Comparison of ENCODE assay signal across 23 mouse cellular contexts in the genomic region with DNA sequence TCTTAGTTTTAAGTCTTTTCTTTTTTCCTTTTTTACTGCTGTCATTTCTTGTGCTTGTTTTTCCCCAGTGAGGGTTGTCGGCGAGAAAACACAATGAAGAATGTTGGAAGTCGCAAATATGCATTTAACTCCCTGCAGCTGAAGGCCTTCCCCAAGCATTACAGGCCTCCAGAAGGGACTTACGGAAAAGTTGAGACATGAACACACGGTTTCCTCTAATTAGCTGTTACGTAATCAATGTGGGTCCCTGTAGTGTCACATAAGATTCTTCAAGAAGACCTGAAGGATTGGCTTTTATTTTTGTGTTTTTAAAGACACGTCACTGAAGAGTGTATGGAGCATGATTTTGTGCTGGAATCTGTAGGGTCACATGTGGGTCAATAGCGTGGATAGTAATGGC. TPM values are rescaled to one million over a fixed set of nuclear protein-coding genes. Genes with fewer than 3 reads are reported as not detected.
DNase-seq lines count a peak whose midpoint lies in the region; ATAC-seq and TF ChIP-seq lines count a peak whose summit lies in the region.
"Had no signal": no experiment of that assay in that cellular context is flagged by ENCODE, and none has a peak within 500 bp of the region (broad histone marks: within the 10 kb centered on the region; RNA-seq: fewer than 3 reads in every experiment).

No protein-coding gene starts in this region.

- peak; percentile 26; the same call in 1 of the 2 replicates for TF ChIP-seq EP300 in CH12.LX (IDR thresholded peaks at IDR 0.05; ENCODE audit: low read length)

- H3K9ac ChIP-seq in CH12.LX (ENCODE audit: insufficient read depth, low read depth) = no peak overlapping the region

- no peak overlapping the region for H3K27ac ChIP-seq in CH12.LX (ENCODE audit: insufficient read depth, low read depth)

- H3K9me3 ChIP-seq in CH12.LX (replicated peaks; ENCODE audit: low read length) = no peaks in the 10 kb centered on the region
- H3K9me3 ChIP-seq: G1E had no signal

- no peak overlapping the region for H3K4me3 ChIP-seq in CH12.LX (replicated peaks in 1 of 3; ENCODE audit: low read depth in 2 of 3, low read length in 2 of 3, poor library complexity in 1 of 3)

- in situ Hi-C loops in CH12.LX (cut with MboI; ENCODE audit: low pct_ligation_motif_present, low pct_unique_long_range_greater_than_20kb, low sequenced_read_pairs) = no loop called here

- no peaks in the 10 kb centered on the region for H3K27me3 ChIP-seq in CH12.LX (replicated peaks)
- H3K27me3 ChIP-seq: Patski had no signal

- TF ChIP-seq CTCF in CH12.LX (conservative IDR thresholded peaks at IDR 0.05 in 1 of 2, IDR thresholded peaks at IDR 0.05 in 1 of 2; ENCODE audit: low read depth in 2 of 2, low read length in 2 of 2) = no peak

- peak; percentile 73 for DNase-seq in 416B (ENCODE audit: low read depth)
- no peak for DNase-seq in CH12.LX (ENCODE audit: extremely low read depth)
- DNase-seq in gastrocnemius, postnatal 4 days (ENCODE audit: low spot score in 2 of 2) = no peak
- no peak for DNase-seq in adrenal gland, adult 2 months
- DNase-seq in right cerebral cortex, adult 18-20 months = no peak
- no peak for DNase-seq in layer of hippocampus, postnatal 25 days (ENCODE audit: extremely low spot score in 1 of 2, low spot score in 1 of 2)
- DNase-seq: adrenal gland, adult 8-10 months; adrenal gland, postnatal 10 days; adrenal gland, postnatal 14 days; adrenal gland, postnatal 25 days; adrenal gland, postnatal 36 days; B cell, adult 2 months; cerebellum, adult 11 months; cerebellum, adult 11-12 months; cerebellum, adult 18-20 months; cerebellum, adult 2 months; cerebellum, adult 8-10 months had no signal

- H3K4me1 ChIP-seq in CH12.LX (ENCODE audit: control insufficient read depth in 1 of 2, insufficient read depth in 2 of 2) = peaks cover 17 to 44% of the 10 kb centered on the region in 2 experiments

- H3K79me2 ChIP-seq in CH12.LX (replicated peaks; ENCODE audit: control insufficient read depth, extremely low read depth, insufficient read depth, poor library complexity, severe bottlenecking) = no peaks in the 10 kb centered on the region

- no peak for TF ChIP-seq RAD21 in CH12.LX (IDR thresholded peaks at IDR 0.05; ENCODE audit: low read depth, low read length)

- H3K4me2 ChIP-seq in CH12.LX (ENCODE audit: insufficient read depth, low read depth, poor library complexity, severe bottlenecking) = no peak overlapping the region

- dilution Hi-C loops in CH12.LX (cut with MboI; ENCODE audit: extremely low pct_ligation_motif_present, extremely low pct_unique_long_range_greater_than_20kb, low sequenced_read_pairs) = no loop called here

- TF ChIP-seq POLR2A in CH12.LX (IDR thresholded peaks at IDR 0.05; ENCODE audit: low read depth, low read length) = no peak

- peak; percentile 59 for ATAC-seq in granulocyte monocyte progenitor cell, adult 5-6 weeks (replicated peaks; ENCODE audit: poor library complexity, severe bottlenecking)
- ATAC-seq in megakaryocyte progenitor cell, adult 5-6 weeks (replicated peaks; ENCODE audit: poor library complexity) = peak; percentile 37; the same call in 1 of the 2 replicates
- ATAC-seq: activated CD4-positive, CD25-positive, alpha-beta regulatory T cell, adult 4 months; CD4-positive, CD25-positive, alpha-beta regulatory T cell, adult 4 months; Patski had no signal

- H3K36me3 ChIP-seq in CH12.LX (replicated peaks in 1 of 2; ENCODE audit: control insufficient read depth in 1 of 2, insufficient read depth in 1 of 2, low read length in 1 of 2) = peaks cover 3 to 16% of the 10 kb centered on the region in 2 experiments
- H3K36me3 ChIP-seq: G1E had no signal

TF ChIP-seq in CH12.LX, 34 proteins besides CTCF, POLR2A, EP300 and RAD21:
- no peak for TF ChIP-seq TBP (conservative IDR thresholded peaks at IDR 0.05; ENCODE audit: low read depth, low read length)
- peak; percentile 39; the same call in 1 of the 2 replicates for TF ChIP-seq JUND (conservative IDR thresholded peaks at IDR 0.05; ENCODE audit: low read depth, low read length)
- TF ChIP-seq USF1 (IDR thresholded peaks at IDR 0.05; ENCODE audit: low read depth, low read length) = no peak

RNA-seq across cellular contexts. Expression of a gene that starts 21.8 kb away (rescaled TPM):
- total RNA-seq in CH12.LX (2012; rRNA removed) (43.8 and 49.7 TPM in 2 replicates), CH12.LX (2014; rRNA removed) (61.4 and 62.8 TPM in 2 replicates)
- polyA plus RNA-seq in CH12.LX (2012; ENCODE audit: insufficient read length, low read depth) = 69.8 and 79.8 TPM in 2 replicates
- total RNA-seq in granulocyte monocyte progenitor cell, adult 5-6 weeks (2014; fragmentation: Nextera tagmentation) = 79.4 and 86.9 TPM in 2 replicates
- total RNA-seq in granulocyte monocyte progenitor cell, adult 5-6 weeks (2017) = 69.1 and 75.9 TPM in 2 replicates
- 84.4 and 88.5 TPM in 2 replicates for total RNA-seq in megakaryocyte progenitor cell, adult 5-6 weeks (2015)
- 61.6 and 68.1 TPM in 2 replicates for total RNA-seq in megakaryocyte progenitor cell, adult 5-6 weeks (2017)
- 10 to 100 TPM; 54.4 to 54.5 TPM for total RNA-seq in gastrocnemius, postnatal 4 days (2021)
- total RNA-seq in adrenal gland, adult 2 months (2021) = 100 to 1,000 TPM in 1 of 2 experiments, 10 to 100 TPM in 1; 100.0 to 113 TPM
- 43.3 and 46.8 TPM in 2 replicates for polyA plus RNA-seq in adrenal gland, adult 2 months (2012; rRNA removed)
- 10 to 100 TPM; 53.9 to 57.3 TPM for total RNA-seq in layer of hippocampus, postnatal 25 days (2021)

RNA-seq across cellular contexts. Expression of a gene that starts 21.9 kb away (rescaled TPM):
- total RNA-seq in CH12.LX (2012; rRNA removed) (56.6 and 58.5 TPM in 2 replicates), CH12.LX (2014; rRNA removed) (75.5 and 76.3 TPM in 2 replicates)
- 39.9 and 41.8 TPM in 2 replicates for polyA plus RNA-seq in CH12.LX (2012; ENCODE audit: insufficient read length, low read depth)
- total RNA-seq in granulocyte monocyte progenitor cell, adult 5-6 weeks (2014; fragmentation: Nextera tagmentation) = 61.0 and 68.8 TPM in 2 replicates
- 41.9 and 63.4 TPM in 2 replicates for total RNA-seq in granulocyte monocyte progenitor cell, adult 5-6 weeks (2017)
- 79.2 and 90.5 TPM in 2 replicates for total RNA-seq in megakaryocyte progenitor cell, adult 5-6 weeks (2015)
- 51.2 and 55.2 TPM in 2 replicates for total RNA-seq in megakaryocyte progenitor cell, adult 5-6 weeks (2017)
- 10 to 100 TPM; 35.0 to 38.9 TPM for total RNA-seq in gastrocnemius, postnatal 4 days (2021)
- 10 to 100 TPM; 51.4 to 70.3 TPM for total RNA-seq in adrenal gland, adult 2 months (2021)
- 77.0 and 88.5 TPM in 2 replicates for polyA plus RNA-seq in adrenal gland, adult 2 months (2012; rRNA removed)
- 10 to 100 TPM; 56.6 to 63.4 TPM for total RNA-seq in layer of hippocampus, postnatal 25 days (2021)
